Mouse (Mus musculus): ENCODE data around the gene Mgea5.

Gene Mgea5

GRCm38 (mm10) chr19:45727231-45727630 lies 56.4 kb downstream of the Mgea5 start:
- no peak for DNase-seq (ENCODE audit: low spot score)

- DNase-seq (ENCODE audit: low spot score) = no peak
These were observed 57.9 kb downstream of the Mgea5 start for GRCm38 (mm10) chr19:45725677-45726277.

- no peak for DNase-seq (ENCODE audit: low spot score)
These were observed 61.4 kb downstream of the Mgea5 start for GRCm38 (mm10) chr19:45722188-45722587.

- no peak for DNase-seq (ENCODE audit: low spot score)
These were observed 65.4 kb downstream of the Mgea5 start for GRCm38 (mm10) chr19:45718286-45718685.

- DNase-seq (ENCODE audit: low spot score) = no peak
These were observed 66.0 kb downstream of the Mgea5 start for GRCm38 (mm10) chr19:45717493-45718220.

GRCm38 (mm10) chr19:45708704-45709103 lies 74.9 kb downstream of the Mgea5 start:
- DNase-seq (ENCODE audit: low spot score) = no peak

Measured in c-Kit-positive CD71-positive TER-119-positive erythroid progenitor cells, embryonic 14.5 days (primary cell).